Comparison of ENCODE assay signal across 24 mouse cellular contexts in genomic region chr2:94449643-94450042, GRCm38 (mm10).
"Had no signal": no experiment of that assay in that cellular context is flagged by ENCODE, and none has a peak within 500 bp of the region (broad histone marks: within the 10 kb centered on the region; RNA-seq: fewer than 3 reads in every experiment).

No protein-coding gene starts in this region.

- DNase-seq: gastrocnemius, adult 2 months; gastrocnemius, postnatal 10 days; gastrocnemius, postnatal 25 days; heart, adult 18-20 months; heart, postnatal 10 days; kidney, adult 11 months; kidney, adult 2 months; kidney, adult 9 months; kidney, postnatal 14 days; kidney, postnatal 36 days; layer of hippocampus, adult 9-11 months; layer of hippocampus, postnatal 36 days; left cerebral cortex, postnatal 4 days had no signal

- H3K4me1 ChIP-seq: hindbrain, embryonic 13.5 days; hindbrain, embryonic 15.5 days; kidney, embryonic 15.5 days; limb, embryonic 13.5 days; limb, embryonic 15.5 days; liver, embryonic 12.5 days had no signal

- H3K9me3 ChIP-seq: hindbrain, embryonic 13.5 days; hindbrain, embryonic 15.5 days; kidney, embryonic 15.5 days; limb, embryonic 13.5 days; limb, embryonic 15.5 days; liver, embryonic 12.5 days had no signal

- H3K36me3 ChIP-seq: hindbrain, embryonic 13.5 days; hindbrain, embryonic 15.5 days; kidney, embryonic 15.5 days; limb, embryonic 13.5 days; limb, embryonic 15.5 days; liver, embryonic 12.5 days had no signal

- H3K27ac ChIP-seq: gastrocnemius, adult 2 months; hindbrain, embryonic 13.5 days; hindbrain, embryonic 15.5 days; hindbrain, postnatal 0 days; kidney, embryonic 15.5 days; kidney, postnatal 0 days; limb, embryonic 13.5 days; limb, embryonic 15.5 days; liver, embryonic 12.5 days; liver, embryonic 14.5 days had no signal

- H3K9ac ChIP-seq: hindbrain, embryonic 13.5 days; hindbrain, embryonic 15.5 days; kidney, embryonic 15.5 days; limb, embryonic 13.5 days; limb, embryonic 15.5 days; liver, embryonic 12.5 days; liver, embryonic 14.5 days had no signal

- ATAC-seq: hindbrain, postnatal 0 days; intestine, embryonic 16.5 days; liver, embryonic 12.5 days had no signal

- H3K4me3 ChIP-seq: gastrocnemius, adult 2 months; hindbrain, embryonic 13.5 days; hindbrain, embryonic 15.5 days; kidney, embryonic 15.5 days; limb, embryonic 13.5 days; limb, embryonic 15.5 days; liver, embryonic 12.5 days had no signal

- H3K4me2 ChIP-seq: heart, embryonic 11.5 days; hindbrain, embryonic 13.5 days; hindbrain, embryonic 15.5 days; kidney, embryonic 15.5 days; limb, embryonic 13.5 days; limb, embryonic 15.5 days; liver, embryonic 12.5 days had no signal

- H3K27me3 ChIP-seq: hindbrain, embryonic 13.5 days; hindbrain, embryonic 15.5 days; kidney, embryonic 15.5 days; limb, embryonic 13.5 days; limb, embryonic 15.5 days; liver, embryonic 12.5 days had no signal
